Mouse (Mus musculus): Measurements from ENCODE around the gene Fdxacb1.

Fdxacb1 gene

DNA sequence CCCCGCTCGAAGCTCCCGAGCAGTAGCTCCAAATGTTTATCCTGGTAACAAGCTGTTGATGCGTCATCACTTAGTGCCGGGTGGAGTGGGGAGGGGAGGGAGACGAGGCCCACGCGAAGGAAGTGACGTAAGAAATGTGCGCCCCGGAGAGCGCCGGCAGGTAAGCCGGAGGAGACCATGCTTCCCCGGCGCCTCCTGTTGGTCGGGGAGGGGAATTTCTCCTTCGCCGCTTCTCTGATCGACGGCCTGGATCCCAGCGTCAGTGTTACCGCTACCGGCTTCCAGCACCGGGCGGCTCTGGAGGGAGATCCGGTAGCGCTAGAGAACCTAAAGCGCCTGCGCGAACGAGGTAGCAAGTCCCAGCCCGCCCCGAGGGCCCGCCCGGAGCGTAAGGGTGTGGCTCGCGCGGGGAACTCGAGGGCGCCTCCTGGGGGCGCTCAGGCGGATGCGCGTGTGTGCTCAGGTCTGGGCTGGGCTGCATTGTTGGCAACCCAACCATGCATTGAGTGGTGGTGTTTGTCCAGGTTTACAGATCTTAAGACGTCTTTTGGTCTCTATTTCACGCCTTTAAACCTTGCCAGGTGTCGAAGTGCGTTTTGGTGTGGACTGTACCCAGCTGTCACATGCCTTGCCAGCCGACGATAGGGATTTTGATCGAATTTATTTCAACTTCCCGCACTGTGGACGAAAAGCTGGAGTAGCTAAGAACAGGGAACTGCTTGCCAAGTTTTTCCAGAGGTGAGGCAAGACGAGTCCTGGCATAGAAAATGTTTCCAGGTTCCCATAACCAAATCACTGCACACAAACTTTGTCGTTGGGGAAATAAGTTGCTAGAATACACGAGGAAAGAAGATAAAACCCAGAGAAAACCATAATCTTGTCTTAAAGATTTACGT, at the start of gene Fdxacb1:
Gene Fdxacb1, plus strand, starts transcription at position 130 of the 896 bp plus-strand sequence.
- in situ Hi-C loops (cut with MboI) = no loop called here

DNA sequence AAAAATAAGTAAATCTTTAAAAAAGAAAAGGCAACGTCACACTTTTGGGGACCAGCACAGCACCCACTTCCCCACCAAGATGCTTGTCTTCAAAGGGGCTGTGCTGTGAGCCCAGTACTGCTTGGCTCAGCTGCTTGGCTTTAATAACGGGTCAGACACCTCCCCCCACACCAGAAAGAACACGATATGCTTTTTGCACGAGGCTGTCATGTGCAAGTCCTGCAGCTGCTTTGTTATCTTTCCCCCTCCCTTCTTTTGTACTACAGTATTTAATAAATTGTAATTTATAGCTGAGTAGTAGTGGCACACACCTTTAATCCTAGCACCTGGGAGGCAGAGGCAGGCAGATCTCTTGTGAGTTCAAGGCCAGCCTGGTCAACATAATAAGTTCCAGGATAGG, 49.2 kb upstream of the Fdxacb1 start:
- in situ Hi-C loops (cut with MboI) = no loop called here

DNA sequence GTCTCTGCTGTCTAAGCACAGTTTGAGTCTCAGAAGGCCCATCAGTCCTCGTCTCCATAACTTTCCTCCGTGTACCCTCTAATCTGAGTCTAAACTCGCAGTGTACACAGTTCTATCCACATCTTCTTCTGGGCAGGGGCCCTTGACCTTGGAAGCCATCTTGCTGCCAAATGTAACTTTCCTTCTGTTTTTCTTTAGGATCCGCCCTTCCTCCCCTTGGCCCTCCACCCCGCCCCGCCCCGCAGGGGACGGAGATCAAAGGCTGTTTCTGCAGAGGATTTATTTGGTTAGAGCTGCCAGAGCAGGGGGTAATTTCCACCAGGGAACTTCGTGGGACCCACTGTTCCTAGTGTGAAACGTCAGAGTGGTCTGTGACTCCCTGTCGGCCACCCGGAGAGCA, 47.0 kb upstream of the Fdxacb1 start:
- in situ Hi-C loops (cut with MboI) = no loop called here

DNA sequence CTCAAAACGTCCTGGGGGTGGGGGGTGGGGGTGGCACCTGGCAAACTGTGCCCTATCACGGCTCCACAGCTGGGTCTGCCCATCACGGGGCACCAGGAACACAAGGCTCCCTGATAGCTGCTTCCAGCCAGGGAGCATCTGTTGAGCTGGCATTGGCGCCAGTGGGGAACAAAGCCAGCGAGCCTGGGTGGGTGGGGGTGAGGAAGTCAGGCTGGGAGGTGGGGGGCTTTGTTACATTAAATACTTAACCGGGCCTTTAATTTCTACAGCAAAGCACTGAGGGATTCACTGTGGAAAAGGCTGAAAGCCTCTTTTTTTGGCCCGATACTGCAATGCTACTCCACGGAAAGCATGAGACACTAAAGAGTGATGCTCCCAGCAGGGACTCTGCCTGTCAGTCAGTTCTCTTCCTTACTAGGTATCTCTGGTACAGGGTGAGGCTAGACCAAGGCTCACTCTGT, 45.6 kb upstream of the Fdxacb1 start:
- in situ Hi-C loops (cut with MboI) = no loop called here

DNA sequence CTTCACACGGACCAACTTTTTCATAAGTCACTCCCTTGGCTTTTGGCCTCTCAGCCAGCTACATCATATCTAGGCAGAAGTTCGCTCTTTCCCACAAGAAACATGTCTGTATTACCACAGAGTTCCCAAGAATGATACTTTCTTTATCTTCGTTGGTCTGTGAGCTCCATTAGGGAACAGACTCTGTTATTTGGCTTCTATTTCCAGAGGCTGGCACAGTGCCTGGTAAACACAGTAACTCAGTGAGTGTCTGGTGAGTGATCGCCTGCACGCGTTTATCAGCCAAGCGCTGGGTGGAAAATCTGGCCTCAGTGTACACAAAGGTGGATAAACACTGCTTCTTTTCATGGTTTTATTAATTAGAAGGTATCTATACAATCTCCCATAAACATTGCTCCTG, 44.6 kb upstream of the Fdxacb1 start:
- in situ Hi-C loops (cut with MboI) = no loop called here

DNA sequence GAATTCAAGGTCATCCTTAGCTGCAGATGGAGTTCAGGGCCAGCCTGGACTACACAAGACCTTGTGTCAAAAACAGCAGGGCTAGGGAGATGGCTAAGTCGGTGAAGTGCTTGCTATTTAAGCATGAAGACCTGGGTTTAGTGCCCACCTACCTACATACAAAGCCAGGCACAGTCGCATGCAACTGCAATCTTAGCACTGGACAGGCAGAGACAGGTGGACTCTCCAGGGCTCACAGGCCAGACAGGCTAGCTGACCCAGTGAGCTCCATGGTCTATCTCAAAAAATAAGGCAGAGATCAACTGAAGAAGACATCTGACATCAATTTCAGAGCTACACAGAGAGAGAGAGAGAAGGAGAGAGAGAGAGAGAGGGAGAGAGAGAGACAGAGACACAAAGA, 43.9 kb upstream of the Fdxacb1 start:
- in situ Hi-C loops (cut with MboI) = no loop called here

DNA sequence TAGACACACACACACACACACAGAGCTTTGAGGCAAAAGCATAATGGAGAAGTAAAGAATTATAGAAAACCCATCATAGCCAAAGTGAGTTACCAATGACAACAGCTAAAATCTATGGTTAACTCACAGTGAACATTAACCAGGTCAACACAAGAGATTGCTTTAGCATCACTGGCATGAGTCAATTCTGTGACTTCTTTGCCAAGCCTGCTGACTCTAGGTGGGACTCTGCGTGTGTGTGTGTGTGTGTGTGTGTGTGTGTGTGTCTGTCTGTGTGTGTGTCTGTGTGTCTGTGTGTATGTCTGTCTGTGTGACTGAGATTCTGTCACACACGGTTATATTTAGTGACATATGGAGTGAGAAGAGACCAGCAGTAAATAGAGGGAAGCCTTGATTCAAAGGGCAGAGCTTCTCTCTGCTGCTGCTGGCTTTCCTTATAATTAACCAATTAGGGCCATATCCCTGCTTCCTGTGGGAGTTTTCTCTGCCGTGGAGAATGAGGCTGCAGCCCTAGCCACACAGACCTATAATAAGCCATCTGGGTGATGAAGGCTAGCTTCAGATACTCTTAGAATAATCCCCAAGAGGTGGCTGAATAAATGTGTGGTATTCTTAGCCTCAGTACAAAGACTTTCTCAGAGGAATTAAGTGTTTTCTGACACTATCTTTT, 43.2 kb upstream of the Fdxacb1 start:
- in situ Hi-C loops (cut with MboI) = no loop called here

DNA sequence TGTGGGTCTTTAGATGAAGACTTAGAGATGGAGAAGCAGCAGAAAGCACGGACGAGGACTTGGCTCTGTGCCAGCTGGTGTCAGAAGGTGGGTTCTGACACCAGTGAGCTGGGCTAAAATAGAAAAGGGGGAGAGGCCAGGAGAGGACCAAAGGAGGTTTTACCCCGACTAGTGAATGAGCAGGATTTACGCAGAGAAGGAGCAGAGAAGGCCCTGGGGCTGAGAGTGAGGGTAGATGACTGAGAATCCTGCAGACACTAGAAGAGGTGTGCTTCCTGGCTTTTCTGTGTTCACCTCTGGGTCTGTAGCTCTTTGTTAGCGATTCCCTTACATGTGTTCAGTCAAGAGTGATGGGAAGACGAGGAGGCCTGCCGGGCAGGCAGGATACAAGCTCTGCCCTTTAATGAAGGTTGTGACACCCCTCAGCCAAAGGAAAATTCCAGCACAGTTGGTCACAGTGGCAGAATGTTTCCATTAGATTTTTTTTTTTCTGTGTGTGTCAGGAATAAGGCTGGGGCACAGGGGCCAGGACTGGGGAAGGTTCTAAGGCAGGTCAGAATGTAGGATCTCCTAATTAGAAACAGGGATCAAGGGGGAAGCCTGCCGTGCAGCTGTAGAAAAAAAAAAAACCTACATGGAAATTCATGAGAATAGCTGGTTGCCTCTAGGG, 42.0 kb upstream of the Fdxacb1 start:
- in situ Hi-C loops (cut with MboI) = no loop called here

DNA sequence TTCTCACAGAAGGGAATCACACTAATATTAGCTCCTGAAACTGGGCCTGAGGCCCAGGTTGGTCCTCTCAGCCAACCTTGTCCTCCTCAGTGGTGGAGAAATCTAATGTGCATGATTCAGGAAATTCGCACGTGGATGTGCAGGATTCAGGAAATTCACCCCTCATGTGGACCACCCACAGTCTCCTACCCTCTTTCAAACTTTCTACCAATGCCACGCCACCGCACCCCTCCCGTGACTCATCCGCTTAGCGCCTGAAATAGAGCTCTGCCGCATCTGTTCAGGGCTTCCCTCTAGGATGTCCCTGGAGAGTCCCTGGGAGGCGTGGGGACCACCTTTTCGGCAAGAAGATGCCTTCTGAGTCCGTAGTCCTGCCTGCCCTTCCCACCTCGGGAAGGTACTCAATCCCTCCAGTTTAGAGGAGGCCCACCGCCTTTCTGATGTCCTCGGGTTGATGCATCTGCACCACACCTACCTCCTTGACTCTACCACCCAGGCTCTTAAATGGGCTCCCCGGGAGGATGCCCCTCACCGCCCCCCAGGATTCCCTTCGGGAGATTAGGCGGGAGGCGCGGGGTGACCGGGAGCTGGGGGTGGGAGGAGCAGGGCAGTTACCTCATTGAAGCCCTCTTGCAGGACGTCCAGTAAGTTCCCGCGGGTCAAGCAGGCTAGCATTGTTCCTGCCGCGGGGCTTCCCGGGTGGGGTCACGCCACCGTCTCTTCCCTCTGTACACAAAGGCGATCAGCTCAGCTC, 40.7 kb upstream of the Fdxacb1 start:
- in situ Hi-C loops (cut with MboI) = no loop called here

DNA sequence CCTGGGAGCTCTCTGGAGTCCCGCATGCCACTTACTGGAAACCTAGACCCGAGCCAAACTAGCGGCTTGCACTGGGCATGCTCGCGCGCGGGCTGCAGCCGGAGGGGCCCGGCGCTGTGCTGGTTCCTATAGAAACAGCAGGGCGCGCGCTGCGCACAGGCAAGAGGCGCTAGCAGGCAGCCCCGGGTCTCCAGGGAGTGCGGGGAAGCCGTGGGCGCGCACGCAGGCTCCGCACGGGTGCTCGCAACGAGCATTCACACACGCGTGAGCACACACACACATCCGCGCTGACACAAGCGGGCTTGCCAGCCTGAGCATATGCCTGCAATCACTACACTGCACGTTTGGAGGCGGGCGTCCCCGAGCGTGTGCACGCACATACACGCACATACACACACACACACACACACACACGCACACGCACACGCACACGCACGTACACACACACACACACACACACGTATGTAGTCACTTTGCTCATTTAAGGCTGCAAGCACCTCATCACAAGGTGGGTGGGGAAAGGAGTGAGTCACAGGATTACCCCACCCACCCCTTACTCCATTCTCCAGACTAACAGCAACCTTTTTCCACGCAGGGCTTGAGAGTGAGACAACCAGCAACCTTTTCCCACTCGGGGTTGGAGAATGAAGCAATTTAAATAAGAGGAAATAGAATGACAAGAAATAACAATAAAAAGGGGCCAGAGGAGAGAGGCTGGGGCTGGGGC, 39.9 kb upstream of the Fdxacb1 start:
- in situ Hi-C loops (cut with MboI) = no loop called here

DNA sequence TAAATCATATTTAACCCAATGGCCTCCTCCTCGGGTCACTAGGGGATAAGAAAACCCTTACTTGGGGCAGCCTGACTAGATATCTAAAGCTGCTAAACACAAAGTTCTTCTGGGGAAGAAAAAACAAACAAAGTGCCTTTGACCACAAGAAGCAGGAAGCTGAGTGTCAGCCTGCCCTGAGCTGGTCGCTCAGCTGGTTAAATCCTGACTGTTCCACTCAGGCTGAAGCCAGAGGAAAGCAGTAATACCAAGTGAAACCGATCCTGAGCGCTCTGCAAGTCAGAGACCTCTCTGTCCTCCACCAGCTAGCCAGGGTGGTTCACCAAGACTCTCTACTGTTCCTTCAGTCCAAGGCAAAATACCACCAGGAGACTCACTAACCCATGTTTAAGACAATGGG, 38.4 kb upstream of the Fdxacb1 start:
- in situ Hi-C loops (cut with MboI) = no loop called here

DNA sequence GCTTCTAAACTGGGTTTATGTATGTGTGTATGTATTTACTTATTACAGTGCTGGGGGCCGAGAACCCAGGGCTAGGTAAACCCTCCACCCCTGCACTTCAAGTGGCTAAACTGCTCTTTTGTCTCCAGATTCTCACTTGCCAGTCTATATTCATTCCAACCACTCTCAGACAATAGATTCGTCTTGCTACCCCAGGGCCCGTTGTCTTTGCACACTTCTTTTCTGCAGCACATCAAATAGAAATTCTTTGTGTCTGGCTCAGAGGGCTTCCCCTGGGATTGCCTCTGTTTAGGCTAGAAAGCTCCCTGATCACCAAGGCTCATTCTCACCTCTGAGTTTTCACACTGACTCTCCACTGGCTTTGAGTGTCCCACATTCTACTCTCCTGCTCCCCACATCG, 35.5 kb upstream of the Fdxacb1 start:
- in situ Hi-C loops (cut with MboI) = no loop called here

DNA sequence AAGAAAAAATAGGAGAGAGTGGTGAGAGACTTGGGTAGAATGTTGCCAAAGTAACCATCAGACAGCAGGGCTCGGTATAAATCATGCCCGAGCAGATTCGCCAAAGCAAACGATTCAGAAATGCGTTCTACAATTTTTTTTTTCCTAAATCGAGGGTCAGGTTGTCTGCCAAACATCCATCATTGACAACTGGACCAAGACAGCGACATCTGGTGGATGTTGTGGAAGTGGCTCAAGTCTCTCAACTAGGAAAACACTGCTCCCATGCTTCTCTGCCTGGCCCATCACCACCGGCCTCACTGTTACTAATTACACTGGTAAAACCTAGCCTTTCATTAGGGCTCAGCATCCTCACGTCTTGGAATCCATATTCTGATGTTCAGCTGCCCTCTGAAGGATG, 33.0 kb upstream of the Fdxacb1 start:
- in situ Hi-C loops (cut with MboI) = no loop called here

DNA sequence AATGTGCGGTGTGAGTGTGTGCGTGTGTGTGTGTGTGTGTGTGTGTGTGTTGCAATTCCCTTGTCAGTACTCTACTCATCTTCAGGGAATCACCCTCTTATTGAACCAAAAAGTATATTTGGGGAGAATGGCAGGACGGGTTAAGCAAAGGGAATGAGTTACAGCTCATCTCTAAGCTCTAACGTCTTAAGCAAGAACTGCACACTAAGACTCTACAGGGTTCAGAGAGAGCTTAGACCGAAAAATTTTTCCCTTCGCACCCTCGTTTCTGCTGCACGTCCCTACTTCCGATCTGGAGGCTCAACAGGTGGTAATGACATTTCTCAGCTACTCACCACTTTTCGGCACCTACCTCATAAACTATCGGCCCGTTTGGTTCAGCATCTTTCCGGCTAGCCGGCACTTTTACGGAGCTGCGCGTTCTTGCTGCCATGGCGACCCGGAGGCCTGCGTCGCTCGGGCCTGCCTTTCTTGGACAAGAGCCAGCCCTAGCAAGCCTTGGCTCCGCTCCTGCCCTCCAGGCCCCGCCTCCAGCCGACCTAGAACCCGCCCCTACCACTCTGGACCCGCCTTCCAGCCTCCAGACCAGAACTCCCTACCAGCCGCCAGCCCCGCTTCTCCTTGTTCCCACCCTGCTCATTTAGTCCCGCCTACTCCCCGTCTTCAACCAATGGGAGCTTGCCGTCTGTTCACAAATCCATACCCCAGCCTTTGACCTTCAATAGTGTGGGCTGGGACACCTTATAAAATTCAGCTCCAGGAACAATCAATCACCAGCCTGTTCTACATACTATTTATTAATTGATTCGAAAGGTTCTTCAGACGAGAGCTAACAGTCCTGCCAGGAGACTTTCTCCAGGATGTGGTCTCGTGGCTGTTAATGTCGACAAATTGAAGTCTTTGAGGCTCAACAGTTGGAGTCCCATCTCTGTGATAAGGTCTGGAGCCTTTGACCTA, 28.8 kb upstream of the Fdxacb1 start, which contains the start of gene Dixdc1:
Gene Dixdc1, minus strand, starts transcription at position 604 of the 957 bp plus-strand sequence.
- in situ Hi-C loops (cut with MboI) = no loop called here

DNA sequence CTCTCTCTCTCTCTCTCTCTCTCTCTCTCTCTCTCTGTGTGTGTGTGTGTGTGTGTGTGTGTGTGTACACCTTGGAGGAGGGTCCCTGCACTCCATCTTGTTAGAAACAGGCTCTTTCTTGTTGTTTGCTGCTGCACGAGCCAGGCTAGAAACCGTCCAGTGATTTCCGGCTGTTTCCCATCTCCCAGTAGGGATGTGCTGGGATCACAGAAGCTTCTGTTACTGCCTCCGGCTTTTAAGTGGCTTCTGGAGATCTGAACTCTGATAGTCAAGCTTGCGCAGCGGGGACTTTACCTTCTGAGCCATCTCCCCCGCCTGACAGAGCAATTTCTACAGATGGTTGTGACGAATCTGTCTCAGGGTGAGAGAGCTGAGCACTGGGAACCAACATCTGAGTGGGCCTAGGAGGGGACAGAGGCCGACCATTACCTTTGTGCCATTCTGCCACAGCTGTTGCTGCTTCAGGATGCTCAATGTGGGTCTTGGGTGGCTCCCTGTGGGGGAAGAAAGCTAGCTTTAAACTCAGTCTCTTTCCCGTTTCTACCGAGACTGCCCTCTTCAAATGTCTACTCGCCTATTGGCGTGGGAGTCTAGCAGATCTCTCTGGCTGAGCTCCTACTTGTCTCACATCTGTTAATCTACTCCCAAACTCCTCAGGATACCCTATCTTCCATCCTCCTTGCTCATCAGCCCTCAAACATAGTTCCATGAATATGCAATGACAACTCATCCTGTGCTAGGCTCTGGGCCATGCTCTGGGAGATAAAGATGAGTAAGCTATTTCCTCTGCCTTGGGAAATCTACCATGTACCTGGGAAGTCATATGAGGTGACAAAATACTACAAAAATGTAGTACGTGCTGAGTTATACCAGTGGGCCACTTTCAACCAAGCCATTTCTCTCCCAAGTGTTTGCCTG, 26.9 kb upstream of the Fdxacb1 start:
- in situ Hi-C loops (cut with MboI) = no loop called here

DNA sequence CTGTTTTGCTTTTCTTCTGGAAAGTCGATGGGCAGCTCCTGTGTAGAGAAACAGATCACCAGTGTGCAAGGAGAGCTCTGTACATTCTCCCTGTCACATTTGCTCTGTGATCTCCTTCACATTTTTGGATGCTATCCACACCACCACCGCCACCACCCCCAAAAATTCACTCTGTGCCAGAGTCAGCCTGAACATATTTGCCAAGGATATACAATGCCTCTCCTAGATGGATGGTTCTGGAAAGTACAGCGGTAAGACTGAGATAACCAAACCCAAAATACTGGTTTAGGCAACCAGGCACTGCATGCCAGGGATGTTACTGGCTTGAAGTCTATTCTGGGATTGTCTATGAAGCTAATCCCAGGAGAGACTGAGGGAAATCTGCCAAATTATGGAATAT, 25.8 kb upstream of the Fdxacb1 start:
- in situ Hi-C loops (cut with MboI) = no loop called here

DNA sequence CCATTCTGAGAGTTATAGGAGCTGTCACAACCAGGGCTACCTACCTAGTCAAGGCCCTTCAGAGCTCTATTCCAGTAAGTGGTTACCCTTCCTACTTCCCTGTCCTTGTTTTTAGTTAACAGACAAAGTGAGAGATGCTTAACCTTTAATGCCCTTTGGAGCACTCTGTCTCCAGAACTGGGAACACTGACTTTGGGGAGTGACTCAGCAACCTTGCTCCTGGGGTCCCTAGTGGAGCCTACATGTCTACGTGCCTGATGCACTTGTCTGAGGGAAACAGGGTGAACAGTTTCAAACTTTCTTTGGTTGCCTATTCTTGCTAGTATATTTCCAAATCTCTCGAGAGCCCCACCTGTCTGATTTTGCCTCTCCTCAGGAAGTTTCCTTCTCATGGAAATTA, 25.3 kb upstream of the Fdxacb1 start:
- in situ Hi-C loops (cut with MboI) = no loop called here

DNA sequence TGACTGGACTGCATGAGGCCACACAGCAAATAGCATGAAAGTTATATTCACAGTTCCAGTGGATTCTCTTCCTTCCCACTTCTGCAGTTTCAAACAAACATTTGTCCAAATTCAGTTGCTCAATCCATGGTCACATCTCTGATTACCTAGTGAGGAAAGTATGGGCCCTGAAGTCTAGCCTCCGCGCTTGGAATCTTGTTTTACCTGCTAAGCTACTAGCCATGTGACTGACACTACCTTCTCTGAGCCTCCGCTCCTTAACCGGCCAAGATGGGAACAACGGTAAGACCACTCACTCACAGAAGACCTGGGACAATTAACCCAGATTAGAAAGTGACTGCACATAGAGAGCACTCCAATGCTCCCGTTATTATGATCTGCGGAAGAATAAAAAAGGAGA, 22.2 kb upstream of the Fdxacb1 start:
- in situ Hi-C loops (cut with MboI) = no loop called here

DNA sequence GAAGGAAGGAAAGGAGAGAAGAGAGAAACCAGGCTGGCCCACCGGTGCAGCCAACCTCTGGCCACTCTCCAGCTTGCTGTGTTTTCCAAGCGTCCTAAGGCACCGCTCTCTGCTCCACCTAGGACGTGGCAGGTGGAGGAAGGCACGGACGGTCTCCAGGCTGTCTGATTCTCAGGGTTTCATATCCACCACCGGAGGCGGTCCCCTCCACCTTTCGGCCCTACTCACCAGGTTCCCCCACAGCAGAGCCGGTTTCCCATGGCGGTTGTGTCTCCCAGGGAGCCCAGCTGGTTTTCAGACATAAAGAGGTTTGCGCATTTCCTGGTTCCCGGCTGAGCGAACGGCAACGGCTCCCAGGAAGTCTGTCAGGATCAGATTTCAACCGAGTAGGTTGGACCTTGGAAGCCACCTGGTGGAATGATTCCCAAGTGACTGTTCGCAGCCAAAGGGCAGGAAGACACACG, 21.8 kb upstream of the Fdxacb1 start, which contains the start of gene 2310030G06Rik:
Gene 2310030G06Rik, minus strand, starts transcription at position 323 of the 464 bp plus-strand sequence.
- in situ Hi-C loops (cut with MboI) = no loop called here

All from mature B cell (primary cell).